Mouse (Mus musculus) ES-E14 (cell line): ENCODE results near the gene Ntm. TPM values are rescaled to one million over a fixed set of nuclear protein-coding genes. Genes with fewer than 3 reads are reported as not detected.

Experiments used
- DNase-seq: peaks from one replicate; pipeline ENCODE4 v3.0.0-alpha.2; 2013; ENCODE audit warnings: low read depth, low spot score
- H3K27ac ChIP-seq: 2 replicates; pipeline ENCODE4 v1.5.1; 2012; ENCODE audit warnings: low read depth, mild to moderate bottlenecking, low read length, moderate library complexity, mixed read lengths; ENCODE audit not compliant: poor library complexity, insufficient read depth, severe bottlenecking
- H3K36me3 ChIP-seq: 2 replicates; pipeline ENCODE4 v1.6.1; 2012; ENCODE audit warnings: mild to moderate bottlenecking, low read length, moderate library complexity, mixed read lengths; ENCODE audit not compliant: control insufficient read depth, poor library complexity, insufficient read depth, severe bottlenecking
- H3K4me1 ChIP-seq, 2 experiments: fragments of 150-350 bp in 1 of 2; sonication (generic) in 1 of 2; 2 replicates each; pipeline ENCODE4 v1.6.1; 2012; ENCODE audit warnings: low read length in 2 of 2, mild to moderate bottlenecking in 1 of 2, mixed read lengths in 1 of 2; ENCODE audit not compliant: control insufficient read depth in 2 of 2, insufficient read depth in 2 of 2, poor library complexity in 1 of 2
- H3K4me3 ChIP-seq, 2 experiments: fragments of 150-350 bp in 1 of 2; sonication (generic) in 1 of 2; 2 replicates each; pipeline ENCODE4 v1.5.1; 2012; ENCODE audit warnings: low read length in 2 of 2, low read depth in 1 of 2, mild to moderate bottlenecking in 1 of 2, mixed read lengths in 1 of 2; ENCODE audit not compliant: insufficient read depth in 1 of 2, poor library complexity in 1 of 2, severe bottlenecking in 1 of 2
- H3K9ac ChIP-seq: 2 replicates; pipeline ENCODE4 v1.6.1; 2012; ENCODE audit warnings: low read depth, mild to moderate bottlenecking, low read length, mixed read lengths; ENCODE audit not compliant: poor library complexity, insufficient read depth, severe bottlenecking
- H3K9me3 ChIP-seq: fragments of 150-350 bp; sonication (generic); 2 replicates; pipeline ENCODE4 v1.6.1; 2012; ENCODE audit warnings: low read depth, mild to moderate bottlenecking, low read length; ENCODE audit not compliant: control insufficient read depth, insufficient read depth
- CHD2 ChIP-seq: IDR thresholded peaks from 2 replicates; pipeline ENCODE4 v1.6.1; 2014; ENCODE audit warnings: mild to moderate bottlenecking, low read depth, low read length, inconsistent platforms
- HCFC1 ChIP-seq: IDR thresholded peaks from 2 replicates; pipeline ENCODE4 v1.6.1; 2012; ENCODE audit warnings: low read length, inconsistent platforms, borderline replicate concordance; ENCODE audit not compliant: insufficient read depth
- MAFK ChIP-seq: IDR thresholded peaks from 2 replicates; pipeline ENCODE4 v1.6.1; 2014; ENCODE audit warnings: mild to moderate bottlenecking, low read depth, low read length, inconsistent platforms; ENCODE audit not compliant: insufficient read depth
- ZC3H11A ChIP-seq: IDR thresholded peaks from 2 replicates; pipeline ENCODE4 v1.6.1; 2012; ENCODE audit warnings: low read depth, mild to moderate bottlenecking, inconsistent platforms, low read length, borderline replicate concordance
- ZNF384 ChIP-seq: IDR thresholded peaks from 2 replicates; pipeline ENCODE4 v1.6.1; 2012; ENCODE audit warnings: low read depth, low read length, inconsistent platforms
- in situ Hi-C, 2 experiments: fragments of 600-800 bp; cut with MboI; formaldehyde crosslinking; loops; one replicate each; pipeline ENCODE4 v1.15.1; 2025; ENCODE audit warnings: low sequenced_read_pairs in 2 of 2, inconsistent platforms in 1 of 2; ENCODE audit not compliant: unreplicated experiment in 2 of 2
- total RNA-seq: library from RNA; depleted of rRNA; stranded (reverse); fragments of 300-350 nt; gene quantifications from 2 replicates; pipeline ENCODE4 v1.2.3, GENCODE M21; 2012

The Ntm gene
- total RNA-seq, 1 experiment: 0.67 TPM

DNA sequence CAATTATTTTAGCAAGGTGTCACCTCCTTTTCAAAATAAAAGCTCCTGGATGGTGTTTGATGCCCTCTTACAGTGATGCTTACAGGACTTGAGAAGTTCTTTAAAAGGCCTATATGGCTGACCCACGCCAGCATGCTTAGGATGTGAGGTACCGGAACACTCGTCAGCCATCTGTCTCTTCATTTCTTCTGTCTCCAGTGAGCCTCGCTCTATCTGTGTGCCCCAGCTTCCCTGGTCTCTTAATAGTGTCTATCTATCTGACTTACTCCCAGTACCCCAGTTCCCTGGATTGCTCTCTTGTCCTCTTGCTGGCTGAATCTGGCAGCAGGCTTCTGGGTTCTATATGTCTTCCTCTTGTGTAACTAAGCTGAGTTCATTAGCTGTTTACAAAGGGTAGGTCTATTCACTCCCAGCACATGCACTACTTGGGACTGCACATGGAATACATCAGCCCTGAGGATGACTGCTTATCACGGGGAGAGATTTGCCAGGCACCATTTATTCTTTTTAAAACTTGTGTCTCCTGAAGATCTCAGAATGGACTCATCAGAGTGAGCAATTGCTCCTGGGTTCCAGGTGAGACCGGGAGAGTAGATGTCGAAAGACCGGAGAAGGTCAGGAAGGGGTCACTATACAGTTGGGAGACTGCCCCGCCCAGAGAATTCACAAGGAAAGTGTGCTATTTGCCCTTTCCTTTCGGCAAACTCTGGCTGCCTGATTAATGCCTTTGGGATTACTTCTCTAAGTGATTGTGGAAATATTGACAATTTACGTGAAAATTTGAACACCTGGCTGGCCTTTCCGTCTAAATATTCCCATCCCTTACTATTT is 585.6 kb downstream of the Ntm start:
- Histone ChIP-seq H3K27ac (no peak overlapping the region), H3K4me1 (no peaks in the 10 kb centered on the region), H3K4me3 (no peak overlapping the region), H3K9me3 (no peaks in the 10 kb centered on the region), H3K36me3 (no peaks in the 10 kb centered on the region), H3K9ac (no peak overlapping the region)
- TF ChIP-seq ZC3H11A: no peak
- no peak for TF ChIP-seq CHD2
- TF ChIP-seq MAFK: no peak
- TF ChIP-seq HCFC1: no peak
- no peak for TF ChIP-seq ZNF384
- DNase-seq: no peak
- in situ Hi-C loops: no loop called here

DNA sequence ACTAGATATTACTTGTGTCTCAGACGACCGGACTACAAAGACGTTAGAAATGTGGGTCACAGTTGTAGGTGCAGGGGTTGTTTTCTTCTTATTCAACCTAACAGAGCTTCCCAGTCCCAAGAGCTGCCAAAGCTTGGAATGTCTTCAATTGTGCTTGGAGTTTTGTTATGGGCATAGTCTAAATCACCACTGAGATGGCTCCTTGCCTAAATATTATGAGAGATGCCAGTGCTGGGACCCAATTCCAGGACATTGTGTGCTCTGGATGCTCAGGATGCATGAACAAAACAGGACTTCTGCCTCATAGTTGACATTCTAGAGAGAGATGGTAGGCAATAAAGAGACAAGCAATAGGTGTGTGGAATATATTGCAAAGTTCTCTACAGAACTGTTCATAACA is 591.6 kb downstream of the Ntm start:
- no peak overlapping the region for H3K27ac ChIP-seq
- DNase-seq: no peak
- H3K4me3 ChIP-seq: no peak overlapping the region

GRCm38 (mm10) chr9:29369621-29370020 is 593.3 kb downstream of the Ntm start:
- DNase-seq: no peak
- no peaks in the 10 kb centered on the region for H3K36me3 ChIP-seq
- no peaks in the 10 kb centered on the region for H3K4me1 ChIP-seq
- H3K4me3 ChIP-seq: no peak overlapping the region
- in situ Hi-C loops: no loop called here
- H3K9me3 ChIP-seq: no peaks in the 10 kb centered on the region
- H3K9ac ChIP-seq: no peak overlapping the region
- TF ChIP-seq CHD2: no peak
- no peak for TF ChIP-seq ZNF384
- H3K27ac ChIP-seq: no peak overlapping the region

More for the DNA sequence above, 591.6 kb downstream of the Ntm start:
- Histone ChIP-seq H3K36me3 (no peaks in the 10 kb centered on the region), H3K4me1 (no peaks in the 10 kb centered on the region), H3K9ac (no peak overlapping the region), H3K9me3 (no peaks in the 10 kb centered on the region)
- in situ Hi-C loops: no loop called here
- no peak for TF ChIP-seq CHD2
- no peak for TF ChIP-seq ZNF384
- TF ChIP-seq ZC3H11A: no peak
- TF ChIP-seq HCFC1: no peak
- TF ChIP-seq MAFK: no peak

- in situ Hi-C loops: no loop called here
- no peak for DNase-seq
- Histone ChIP-seq H3K9me3 (no peaks in the 10 kb centered on the region), H3K27ac (no peak overlapping the region), H3K36me3 (no peaks in the 10 kb centered on the region), H3K4me1 (no peaks in the 10 kb centered on the region), H3K4me3 (no peak overlapping the region), H3K9ac (no peak overlapping the region)
- TF ChIP-seq MAFK: no peak
- TF ChIP-seq HCFC1: no peak
- TF ChIP-seq CHD2: no peak
- TF ChIP-seq ZC3H11A: no peak
- TF ChIP-seq ZNF384: no peak; the same call in 1 of the 2 replicates
Measured at GRCm38 (mm10) chr9:29368291-29368690, 594.6 kb downstream of the Ntm start.
